Mouse (Mus musculus) lung, adult 2 months (tissue): ENCODE results near the gene Mbnl1. TPM values are rescaled to one million over a fixed set of nuclear protein-coding genes. Genes with fewer than 3 reads are reported as not detected.

Source experiments
- DNase-seq: peaks from one replicate; pipeline ENCODE4 v3.0.0; 2022
- H3K4me1 ChIP-seq: fragments of 200-500 bp; 2 replicates; pipeline ENCODE4 v1.6.1; 2011; ENCODE audit warnings: low read length; ENCODE audit not compliant: control insufficient read depth, insufficient read depth
- H3K4me3 ChIP-seq: fragments of 200-500 bp; replicated peaks from 2 replicates; pipeline ENCODE3; 2011; ENCODE audit warnings: low read depth, mild to moderate bottlenecking, control low read depth, low read length; ENCODE audit errors: extremely low read depth
- CTCF ChIP-seq: fragments of 200-500 bp; IDR thresholded peaks from 2 replicates; pipeline ENCODE4 v1.5.1; 2011; ENCODE audit warnings: mild to moderate bottlenecking, low read length, control low read depth; ENCODE audit not compliant: insufficient read depth
- POLR2A ChIP-seq: fragments of 200-500 bp; IDR thresholded peaks from 2 replicates; pipeline ENCODE4 v1.6.1; 2011; ENCODE audit warnings: low read depth, mild to moderate bottlenecking, control low read depth, low read length, borderline replicate concordance; ENCODE audit errors: extremely low read depth
- WGBS: fragments of 180-500 bp; shearing (Covaris S2); methylation state at CpG from one replicate; pipeline ENCODE4 v1.1.7; 2018; 5-methylcytosine and 5-hydroxymethylcytosine counted together
- polyA plus RNA-seq: library from polyadenylated mRNA; depleted of rRNA; stranded (reverse); fragments of >200 nt; gene quantifications from 2 replicates; pipeline ENCODE4 v1.2.3, GENCODE M21; 2012

Gene Mbnl1
- polyA plus RNA-seq, 1 experiment, result 103 TPM

GRCm38 (mm10) chr3:60538214-60538971, 65.8 kb downstream of the Mbnl1 start:
- WGBS, result 62% methylated on average over 3 of the region's 3 CpGs
- no peak for TF ChIP-seq CTCF
- TF ChIP-seq POLR2A, result no peak
- DNase-seq, result no peak
- Histone ChIP-seq H3K4me3 (no peak overlapping the region), H3K4me1 (peaks cover 18% of the 10 kb centered on the region)

GRCm38 (mm10) chr3:60541121-60541520, 68.5 kb downstream of the Mbnl1 start:
- Histone ChIP-seq H3K4me1 (peaks cover 14% of the 10 kb centered on the region), H3K4me3 (no peak overlapping the region)
- no peak for DNase-seq
- TF ChIP-seq CTCF (no peak), POLR2A (no peak)
- WGBS, result 39% methylated on average over 4 of the region's 4 CpGs

GRCm38 (mm10) chr3:60546196-60546595, 73.6 kb downstream of the Mbnl1 start:
- no peak for DNase-seq
- Histone ChIP-seq H3K4me1 (peaks cover 12% of the 10 kb centered on the region), H3K4me3 (no peak overlapping the region)
- no peak for TF ChIP-seq POLR2A
- 57% methylated on average over 9 of the region's 9 CpGs for WGBS

GRCm38 (mm10) chr3:60546904-60547303, 74.3 kb downstream of the Mbnl1 start:
- TF ChIP-seq CTCF (no peak), POLR2A (no peak)
- no peak for DNase-seq
- Histone ChIP-seq H3K4me3 (no peak overlapping the region), H3K4me1 (peaks cover 14% of the 10 kb centered on the region)
- WGBS, result 80% methylated on average over 4 of the region's 4 CpGs

GRCm38 (mm10) chr3:60550492-60550891, 77.9 kb downstream of the Mbnl1 start:
- H3K4me3 ChIP-seq, result no peak overlapping the region
- WGBS, result 45% methylated on average over 5 of the region's 5 CpGs
- no peak for DNase-seq
- H3K4me1 ChIP-seq, result peaks cover 6% of the 10 kb centered on the region
- TF ChIP-seq CTCF, result no peak
- no peak for TF ChIP-seq POLR2A

- Histone ChIP-seq H3K4me1 (peaks cover 2% of the 10 kb centered on the region), H3K4me3 (no peak overlapping the region)
- WGBS, result 52% methylated on average over 3 of the region's 3 CpGs
- TF ChIP-seq POLR2A (no peak), CTCF (no peak)
- DNase-seq, result no peak
Measured at GRCm38 (mm10) chr3:60551650-60552049, 79.0 kb downstream of the Mbnl1 start.

GRCm38 (mm10) chr3:60553011-60553410, 80.4 kb downstream of the Mbnl1 start:
- no peak for DNase-seq
- H3K4me1 ChIP-seq, result peaks cover 2% of the 10 kb centered on the region
- no peak overlapping the region for H3K4me3 ChIP-seq
- 54% methylated on average over 3 of the region's 3 CpGs for WGBS
- TF ChIP-seq POLR2A (no peak), CTCF (no peak)

GRCm38 (mm10) chr3:60556596-60556995, 84.0 kb downstream of the Mbnl1 start:
- Histone ChIP-seq H3K4me1 (peaks cover 6% of the 10 kb centered on the region), H3K4me3 (no peak overlapping the region)
- no peak for TF ChIP-seq POLR2A
- TF ChIP-seq CTCF, result no peak
- 63% methylated on average over 3 of the region's 3 CpGs for WGBS
- no peak for DNase-seq

- Histone ChIP-seq H3K4me1 (peaks cover 6% of the 10 kb centered on the region), H3K4me3 (no peak overlapping the region)
- TF ChIP-seq POLR2A (no peak), CTCF (no peak)
- WGBS, result 76% methylated on average over 7 of the region's 7 CpGs
- DNase-seq, result no peak
Measured at GRCm38 (mm10) chr3:60558252-60558862, 85.7 kb downstream of the Mbnl1 start.

GRCm38 (mm10) chr3:60559762-60560161, 87.1 kb downstream of the Mbnl1 start:
- Histone ChIP-seq H3K4me3 (no peak overlapping the region), H3K4me1 (peaks cover 6% of the 10 kb centered on the region)
- no peak for TF ChIP-seq CTCF
- no peak for TF ChIP-seq POLR2A
- no peak for DNase-seq
- WGBS, result 78% methylated on average over 2 of the region's 2 CpGs
